Mouse (Mus musculus) urinary bladder, adult 2 months (tissue): ENCODE data around the gene Mrpl50. TPM values are rescaled to one million over a fixed set of nuclear protein-coding genes. Genes with fewer than 3 reads are reported as not detected.
A peak's percentile ranks its signal among the peaks of the same experiment; 100 is the strongest.
"Not testable (repeated sequence)": the region's sequence is repeated elsewhere in the genome, so short reads cannot be mapped to it uniquely, and the experiment has no call there.

Experiments used
- DNase-seq: peaks from one replicate; pipeline ENCODE4 v3.0.0; 2022; ENCODE audit warnings: low spot score
- polyA plus RNA-seq: library from polyadenylated mRNA; depleted of rRNA; stranded (reverse); fragments of >200 nt; gene quantifications from 2 replicates; pipeline ENCODE4 v1.2.3, GENCODE M21; 2012; rRNA removed

Mrpl50 gene
- 12.1 and 14.4 TPM in 2 replicates for polyA plus RNA-seq

- peak; percentile 74 for DNase-seq
Measured at GRCm38 (mm10) chr4:49520572-49521340, at the start of gene Mrpl50, which contains the start of gene Zfp189. Gene Mrpl50 (minus strand): TSS chr4:49521093. Gene Zfp189 (plus strand): TSS chr4:49521176.

GRCm38 (mm10) chr4:49567613-49568012, 46.7 kb upstream of the Mrpl50 start:
- no peak for DNase-seq

GRCm38 (mm10) chr4:49559915-49560772, 39.3 kb upstream of the Mrpl50 start:
- DNase-seq = no peak

DNA sequence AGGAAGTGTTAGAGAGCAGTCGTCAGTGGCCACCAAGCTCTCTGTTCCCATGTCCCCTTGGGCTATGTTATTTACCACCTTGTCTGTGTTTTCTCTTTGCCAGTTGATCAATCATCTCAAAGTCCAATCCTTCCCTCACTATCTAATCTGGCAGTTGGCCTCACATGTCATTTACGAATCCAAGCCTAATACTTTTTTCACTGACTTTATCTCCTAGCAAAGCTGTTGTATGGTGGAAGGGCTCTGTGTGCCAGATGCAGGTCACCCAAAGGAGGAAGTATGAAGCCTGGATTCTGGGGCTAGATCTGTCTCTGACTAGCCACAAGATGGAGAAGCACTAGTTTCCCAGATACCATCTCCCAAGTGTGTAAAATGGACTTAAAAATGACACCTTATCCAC, 37.3 kb upstream of the Mrpl50 start:
- no peak for DNase-seq

- no peak for DNase-seq
Measured at GRCm38 (mm10) chr4:49557375-49557774, 36.5 kb upstream of the Mrpl50 start.

DNA sequence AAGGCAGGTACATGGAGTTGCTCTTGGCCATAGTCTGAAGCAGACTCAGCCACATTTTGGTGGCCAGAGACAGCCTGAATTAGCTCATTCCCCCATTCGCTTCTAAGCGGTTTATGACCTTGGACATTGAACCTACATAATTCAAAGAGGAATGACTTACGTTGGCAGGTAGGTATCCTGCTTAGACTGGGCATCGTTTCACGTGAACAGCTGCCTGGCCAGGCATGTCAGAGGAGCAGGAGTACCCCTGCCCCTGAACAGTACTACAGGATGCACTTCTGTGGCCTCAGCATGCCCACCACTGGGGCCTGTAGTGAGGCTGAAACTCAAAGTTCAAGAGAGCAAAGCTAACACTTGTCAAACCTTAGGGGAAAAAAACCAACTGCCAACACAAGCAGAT, 32.5 kb upstream of the Mrpl50 start:
- no peak for DNase-seq

DNA sequence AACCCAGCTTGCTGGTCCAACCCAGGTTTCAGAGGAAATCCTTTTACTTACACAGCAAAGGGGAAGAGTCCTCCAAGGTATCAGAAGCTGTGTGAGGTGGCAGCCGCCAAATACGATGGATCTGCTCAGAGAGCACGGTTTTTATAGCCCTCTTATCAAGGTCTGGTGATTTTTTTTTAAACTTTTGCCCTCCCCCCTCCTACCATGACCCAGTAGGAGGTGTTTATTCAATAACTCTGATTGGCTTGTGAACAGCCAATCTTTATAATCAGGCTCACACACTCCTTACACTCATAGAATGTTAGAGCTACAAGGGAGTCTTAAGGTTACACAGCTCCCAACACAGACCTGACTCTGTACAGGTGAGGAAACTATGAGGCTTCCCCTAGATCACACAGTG, 28.5 kb upstream of the Mrpl50 start, which contains the start of gene Aldob:
TSS of gene Aldob (minus strand) at position 164 of the 400 bp plus-strand sequence.
- no peak for DNase-seq

GRCm38 (mm10) chr4:49547544-49548219, 26.8 kb upstream of the Mrpl50 start:
- DNase-seq = no peak

GRCm38 (mm10) chr4:49546873-49547543, 26.1 kb upstream of the Mrpl50 start:
- DNase-seq = no peak

DNA sequence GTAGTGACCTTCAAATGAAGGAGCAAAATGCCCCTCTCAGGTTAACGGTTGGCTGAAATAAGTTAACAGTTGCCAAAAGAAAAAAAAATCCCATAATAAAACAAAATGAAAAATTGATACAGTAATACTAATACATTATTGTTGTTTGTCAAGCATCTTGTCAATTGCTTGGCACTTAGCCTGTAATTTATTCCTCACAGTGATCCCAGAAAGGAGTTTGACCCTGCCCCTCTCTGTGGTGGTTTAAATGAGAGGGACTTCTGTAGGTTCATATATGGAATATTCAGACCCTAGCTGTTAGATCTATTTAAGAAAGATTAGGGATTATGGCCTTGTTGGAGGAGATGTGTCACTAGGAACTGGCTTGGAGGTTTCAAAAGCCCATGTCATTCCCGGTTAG, 25.1 kb upstream of the Mrpl50 start:
- no peak for DNase-seq

- DNase-seq = no peak
Measured at GRCm38 (mm10) chr4:49540966-49541365, 20.1 kb upstream of the Mrpl50 start.

DNA sequence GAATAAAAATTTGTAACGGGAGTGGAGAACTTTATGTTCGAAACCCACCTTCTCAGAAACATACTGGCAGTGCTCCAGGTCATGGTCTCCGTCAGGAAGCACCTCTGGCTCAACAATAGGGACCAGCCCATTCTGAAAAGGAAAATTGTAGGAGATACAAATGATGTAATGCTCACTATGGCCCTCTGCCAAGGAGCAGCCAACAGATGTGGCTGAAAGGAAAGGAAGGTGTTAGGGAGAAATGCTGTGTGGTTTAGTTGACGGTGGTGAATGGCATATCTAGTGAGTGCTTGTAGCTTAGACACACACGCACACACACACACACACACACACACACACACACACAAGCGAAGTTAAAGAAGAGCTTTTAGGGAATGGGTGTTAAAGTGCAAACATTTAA, 18.8 kb upstream of the Mrpl50 start:
- DNase-seq = no peak

- no peak for DNase-seq
Measured at GRCm38 (mm10) chr4:49536671-49537070, 15.8 kb upstream of the Mrpl50 start.

DNA sequence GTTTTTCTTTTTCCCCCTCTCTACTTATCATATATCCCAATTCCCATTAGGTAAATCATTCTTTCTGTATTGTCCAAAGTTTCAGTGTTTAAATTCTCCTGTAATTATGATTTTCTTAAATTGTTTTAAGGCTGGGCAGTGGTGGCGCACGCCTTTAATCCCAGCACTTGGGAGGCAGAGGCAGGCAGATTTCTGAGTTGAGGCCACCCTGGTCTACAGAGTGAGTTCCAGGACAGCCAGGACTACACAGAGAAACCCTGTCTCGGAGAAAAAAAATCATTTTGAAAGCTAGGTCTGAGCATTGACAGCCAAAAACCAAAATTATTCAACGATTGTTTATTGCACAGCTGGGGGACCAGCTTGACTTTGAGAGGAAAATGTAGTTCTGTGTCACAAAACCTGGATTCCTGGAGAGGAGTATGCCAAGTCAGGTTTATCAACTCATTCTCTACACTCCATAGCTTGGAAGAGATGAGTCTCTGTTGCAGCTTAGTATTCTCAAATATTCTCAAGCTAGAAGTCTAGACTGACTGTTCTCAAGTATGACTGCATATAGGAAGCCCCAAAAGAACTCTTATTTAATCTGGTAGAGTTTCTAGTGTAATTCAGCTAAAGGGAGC, 14.9 kb upstream of the Mrpl50 start:
- no peak for DNase-seq

GRCm38 (mm10) chr4:49535036-49535435, 14.1 kb upstream of the Mrpl50 start:
- no peak for DNase-seq

DNA sequence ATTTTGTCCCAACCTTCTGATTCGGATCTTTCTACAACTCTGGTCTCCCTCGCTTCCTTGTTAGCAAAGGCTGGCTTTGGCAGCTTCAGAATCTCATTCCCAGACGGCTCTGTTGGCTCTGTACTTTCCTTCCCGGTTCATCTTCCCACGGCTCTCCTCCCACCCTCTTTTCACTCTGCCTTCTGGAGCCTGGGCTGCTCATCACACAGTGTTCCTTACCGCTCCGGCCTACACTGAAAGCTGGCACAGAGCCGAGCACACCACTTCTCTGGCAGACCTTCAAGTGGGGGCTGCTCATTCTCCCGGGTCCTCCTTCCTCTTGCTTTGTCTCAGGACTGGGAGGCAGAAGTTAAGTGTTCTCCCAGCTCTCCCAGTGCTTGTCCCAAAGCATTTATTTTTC, 1.7 kb upstream of the Mrpl50 start:
- DNase-seq = no peak

- no peak for DNase-seq
Measured at GRCm38 (mm10) chr4:49521346-49521745, 453 bp upstream of the Mrpl50 start.

- no peak for DNase-seq
Measured at GRCm38 (mm10) chr4:49519476-49519875, 1.4 kb downstream of the Mrpl50 start.

- DNase-seq = no peak
Measured at GRCm38 (mm10) chr4:49514441-49514840, 6.5 kb downstream of the Mrpl50 start.

DNA sequence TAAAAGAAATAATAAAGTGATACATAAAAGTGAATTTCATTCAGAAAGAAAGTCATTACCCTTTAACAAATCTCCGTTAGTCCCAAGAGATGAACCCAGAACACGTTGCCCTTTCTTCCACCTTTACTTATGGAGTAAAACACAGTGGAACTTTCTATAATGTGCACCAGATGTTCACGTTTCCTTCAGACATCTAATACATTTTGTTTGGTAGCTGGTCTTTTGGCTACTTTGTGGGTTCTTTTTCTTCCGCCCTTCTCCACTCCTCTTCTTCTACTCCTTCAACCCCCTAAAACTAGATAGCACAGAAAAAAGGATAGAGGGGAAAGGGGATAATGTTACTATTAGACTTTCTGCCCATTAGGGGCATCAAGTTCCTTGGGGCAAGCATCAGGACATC, 8.3 kb downstream of the Mrpl50 start:
- no peak for DNase-seq

DNA sequence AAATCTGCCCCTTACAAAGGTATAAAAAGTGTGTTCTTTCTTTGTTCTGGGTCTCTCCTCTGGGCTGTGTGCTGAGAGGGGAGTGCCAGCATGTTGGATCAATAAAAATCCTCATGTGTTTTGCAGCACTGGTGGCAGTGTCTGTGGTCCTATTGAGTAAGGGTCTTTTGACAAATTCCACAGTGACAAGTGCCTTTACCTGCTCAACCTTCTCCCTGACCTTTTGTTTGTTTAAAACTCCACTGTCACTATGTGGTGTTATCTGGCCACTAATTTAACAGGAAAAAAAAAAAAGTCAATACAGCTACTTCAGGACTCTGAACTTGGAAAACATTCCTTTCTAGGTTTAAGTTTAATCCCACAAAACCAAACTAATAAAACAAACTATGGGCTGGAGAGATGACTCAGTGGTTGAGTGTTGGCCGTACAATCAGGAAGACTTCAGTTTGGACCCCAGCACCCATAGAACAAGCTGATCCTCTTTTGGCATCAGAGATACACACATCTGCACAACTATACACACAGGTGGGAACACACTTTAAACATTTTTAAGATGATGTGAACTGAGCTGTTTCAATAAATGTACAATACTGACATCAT, 10.6 kb downstream of the Mrpl50 start:
- not testable (repeated sequence) for DNase-seq
